Mouse (Mus musculus) cortical plate, adult 2 months (tissue): ENCODE results near the gene Shc3. TPM values are rescaled to one million over a fixed set of nuclear protein-coding genes. Genes with fewer than 3 reads are reported as not detected.

Experiments used
- H3K27ac ChIP-seq: fragments of 200-500 bp; 2 replicates; pipeline ENCODE4 v1.5.1; 2012; ENCODE audit warnings: low read length, control low read depth, inconsistent platforms; ENCODE audit not compliant: insufficient read depth
- H3K4me1 ChIP-seq: fragments of 200-500 bp; 2 replicates; pipeline ENCODE4 v1.6.1; 2011; ENCODE audit warnings: low read length; ENCODE audit not compliant: control insufficient read depth, insufficient read depth
- H3K4me3 ChIP-seq: fragments of 200-500 bp; 2 replicates; pipeline ENCODE4 v1.5.1; 2011; ENCODE audit warnings: mild to moderate bottlenecking, low read length, control low read depth; ENCODE audit not compliant: insufficient read depth
- CTCF ChIP-seq: fragments of 200-500 bp; IDR thresholded peaks from 2 replicates; pipeline ENCODE4 v1.5.1; 2011; ENCODE audit warnings: mild to moderate bottlenecking, control low read depth, low read length; ENCODE audit not compliant: insufficient read depth; ENCODE audit errors: extremely low read depth
- POLR2A ChIP-seq: fragments of 200-500 bp; IDR thresholded peaks from 2 replicates; pipeline ENCODE4 v1.6.1; 2011; ENCODE audit warnings: mild to moderate bottlenecking, low read length, control low read depth; ENCODE audit not compliant: insufficient read depth; ENCODE audit errors: extremely low read depth
- polyA plus RNA-seq: library from polyadenylated mRNA; depleted of rRNA; stranded (reverse); fragments of >200 nt; gene quantifications from 2 replicates; pipeline ENCODE4 v1.2.3, GENCODE M21; 2012

Gene Shc3
- polyA plus RNA-seq, 1 experiment: 82.8 TPM

GRCm38 (mm10) chr13:51499769-51500168, 69.5 kb downstream of the Shc3 start:
- H3K27ac ChIP-seq: no peak overlapping the region
- TF ChIP-seq POLR2A (no peak), CTCF (no peak)
- H3K4me3 ChIP-seq: no peak overlapping the region
- H3K4me1 ChIP-seq: no peaks in the 10 kb centered on the region; the same call in 1 of the 2 replicates

DNA sequence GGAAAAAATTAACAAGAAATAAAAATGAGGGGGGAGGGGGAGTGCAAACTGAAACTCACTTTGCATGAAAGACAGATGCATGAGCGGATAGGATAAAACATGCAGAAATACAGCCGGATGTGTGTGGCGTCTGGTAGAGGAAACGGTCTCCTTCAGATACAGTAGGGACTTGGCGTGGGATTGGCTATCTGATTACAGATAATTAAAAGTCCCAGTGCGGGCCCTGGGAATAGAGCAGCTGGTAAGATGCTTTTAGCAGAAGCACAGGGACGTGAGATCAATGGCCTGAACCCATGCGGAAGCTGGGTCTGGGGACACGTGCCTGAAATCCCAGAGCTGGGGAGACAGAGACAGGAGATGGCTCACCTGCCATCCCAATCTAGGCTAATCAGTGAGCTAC, 75.5 kb downstream of the Shc3 start:
- no peak overlapping the region for H3K4me3 ChIP-seq
- H3K27ac ChIP-seq: no peak overlapping the region
- no peaks in the 10 kb centered on the region; the same call in 1 of the 2 replicates for H3K4me1 ChIP-seq
- TF ChIP-seq POLR2A: no peak
- TF ChIP-seq CTCF: no peak

- Histone ChIP-seq H3K4me1 (peaks cover 2% of the 10 kb centered on the region), H3K27ac (peak overlapping the region; percentile 35; the same call in 1 of the 2 replicates), H3K4me3 (no peak overlapping the region)
- TF ChIP-seq POLR2A (no peak), CTCF (no peak)
These were observed 77.4 kb downstream of the Shc3 start for GRCm38 (mm10) chr13:51491649-51492435.

DNA sequence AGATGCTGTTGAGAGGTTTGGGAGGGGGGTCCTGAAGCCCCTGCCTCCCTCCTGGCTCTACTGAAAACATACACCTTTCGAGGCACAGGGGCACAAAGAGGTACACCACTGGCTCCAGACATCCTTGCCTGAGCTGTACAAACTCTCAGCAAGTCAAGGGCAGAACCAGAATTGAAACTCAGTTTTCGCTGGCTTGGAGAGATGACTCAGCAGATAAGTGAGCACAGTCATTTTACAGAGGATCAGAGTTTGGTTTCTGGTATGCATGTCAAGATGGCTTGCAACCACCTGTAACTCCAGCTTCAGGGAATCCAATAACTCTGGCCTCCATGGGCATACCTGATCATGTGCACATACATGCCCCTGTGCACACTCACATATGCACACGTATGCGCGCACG, 79.0 kb downstream of the Shc3 start:
- Histone ChIP-seq H3K4me3 (no peak overlapping the region), H3K4me1 (peaks cover 3% of the 10 kb centered on the region), H3K27ac (no peak overlapping the region)
- TF ChIP-seq CTCF: no peak
- no peak for TF ChIP-seq POLR2A

DNA sequence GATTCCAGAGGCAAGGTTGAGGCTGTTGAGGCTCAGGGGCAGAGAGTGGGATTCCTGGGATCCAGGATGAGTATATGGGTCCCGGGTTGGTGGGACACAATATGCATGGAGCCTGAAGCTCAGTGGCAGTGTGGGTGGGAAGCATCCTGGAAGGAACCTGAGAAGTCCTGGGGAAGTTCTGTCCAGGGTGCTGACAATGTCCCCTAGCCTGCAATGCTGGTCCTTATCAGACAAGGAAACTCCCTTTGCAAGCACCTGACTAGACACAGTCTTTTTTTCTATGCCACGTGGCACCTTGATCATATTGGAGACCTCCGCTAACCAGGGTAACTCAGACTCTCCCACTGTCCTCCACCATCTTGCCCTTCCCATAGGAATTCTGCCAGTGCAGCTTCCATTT, 80.3 kb downstream of the Shc3 start:
- no peak overlapping the region for H3K27ac ChIP-seq
- no peak overlapping the region for H3K4me3 ChIP-seq
- peaks cover 6% of the 10 kb centered on the region for H3K4me1 ChIP-seq
- TF ChIP-seq POLR2A (no peak), CTCF (no peak)

- Histone ChIP-seq H3K4me1 (peaks cover 6% of the 10 kb centered on the region), H3K27ac (no peak overlapping the region)
These were observed 83.9 kb downstream of the Shc3 start for GRCm38 (mm10) chr13:51485291-51485690.

DNA sequence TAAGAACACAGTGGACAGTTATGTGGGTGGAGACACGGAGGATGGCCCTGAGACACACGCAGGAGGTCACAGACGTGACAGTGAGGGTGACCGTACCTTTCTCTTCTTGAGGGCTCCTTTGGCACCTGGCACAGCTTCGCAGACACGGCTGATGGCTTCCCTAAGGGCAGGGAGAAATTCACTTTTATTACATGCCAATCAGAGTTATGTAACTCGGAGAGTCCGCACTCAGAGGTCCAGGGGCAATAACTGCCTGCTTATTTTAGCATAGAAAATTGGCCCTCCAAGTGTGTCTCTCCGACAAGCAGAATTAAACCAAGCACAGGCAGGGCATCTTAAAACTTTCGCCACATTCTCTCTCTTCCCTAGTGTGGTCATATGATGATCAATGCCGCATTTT, 86.4 kb downstream of the Shc3 start:
- no peak overlapping the region for H3K4me3 ChIP-seq
- TF ChIP-seq CTCF (no peak), POLR2A (no peak)
- H3K27ac ChIP-seq: no peak overlapping the region
- H3K4me1 ChIP-seq: peaks cover 6% of the 10 kb centered on the region

More at GRCm38 (mm10) chr13:51485291-51485690, 83.9 kb downstream of the Shc3 start:
- H3K4me3 ChIP-seq: no peak overlapping the region
- TF ChIP-seq POLR2A (no peak), CTCF (no peak)

DNA sequence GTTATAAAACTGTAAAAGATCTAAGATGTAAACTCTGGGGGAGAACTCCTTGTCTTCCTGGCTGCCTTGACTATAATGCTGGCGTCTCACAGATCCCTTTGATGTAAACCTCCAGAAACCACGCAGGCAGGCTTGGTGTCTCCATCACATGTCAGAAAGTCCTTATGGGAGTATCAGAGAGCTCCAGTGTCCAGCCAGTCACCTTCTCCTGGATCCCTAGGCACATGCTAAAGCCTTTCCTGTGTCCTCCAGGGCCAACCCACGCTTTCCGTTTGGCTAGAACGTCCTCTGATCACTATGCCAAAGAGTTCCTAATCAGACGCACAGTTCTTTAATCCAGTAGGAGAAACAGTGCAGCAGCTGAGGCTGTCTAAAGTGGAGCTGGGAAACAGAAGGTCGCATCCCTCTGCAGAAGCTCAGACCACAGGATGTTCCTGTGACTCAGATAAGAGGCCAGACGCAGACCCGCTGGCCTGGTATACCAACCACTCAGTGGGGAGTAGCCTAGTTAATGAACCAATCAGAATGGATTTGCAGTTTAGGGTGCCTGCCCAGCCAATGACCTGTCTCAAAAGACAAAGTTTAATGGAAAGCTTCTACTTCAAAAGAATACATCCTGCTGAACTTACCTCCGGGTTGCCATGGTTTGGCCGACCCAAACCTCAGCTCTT, 88.7 kb downstream of the Shc3 start:
- TF ChIP-seq POLR2A (no peak), CTCF (no peak)
- H3K27ac ChIP-seq: no peak overlapping the region
- H3K4me1 ChIP-seq: peaks cover 4% of the 10 kb centered on the region
- H3K4me3 ChIP-seq: no peak overlapping the region

- Histone ChIP-seq H3K27ac (no peak overlapping the region), H3K4me1 (no peaks in the 10 kb centered on the region), H3K4me3 (no peak overlapping the region)
- no peak for TF ChIP-seq POLR2A
- no peak for TF ChIP-seq CTCF
These were observed 89.4 kb downstream of the Shc3 start for GRCm38 (mm10) chr13:51479826-51480225.

- Histone ChIP-seq H3K27ac (no peak overlapping the region), H3K4me1 (no peaks in the 10 kb centered on the region), H3K4me3 (no peak overlapping the region)
- TF ChIP-seq CTCF (no peak), POLR2A (no peak)
These were observed 92.2 kb downstream of the Shc3 start for GRCm38 (mm10) chr13:51476991-51477390.
